Mouse (Mus musculus): ENCODE results near the gene Slc22a13. TPM values are rescaled to one million over a fixed set of nuclear protein-coding genes. Genes with fewer than 3 reads are reported as not detected.

The Slc22a13 gene
- polyA plus RNA-seq, 1 experiment from 2014 or later: not detected

DNA sequence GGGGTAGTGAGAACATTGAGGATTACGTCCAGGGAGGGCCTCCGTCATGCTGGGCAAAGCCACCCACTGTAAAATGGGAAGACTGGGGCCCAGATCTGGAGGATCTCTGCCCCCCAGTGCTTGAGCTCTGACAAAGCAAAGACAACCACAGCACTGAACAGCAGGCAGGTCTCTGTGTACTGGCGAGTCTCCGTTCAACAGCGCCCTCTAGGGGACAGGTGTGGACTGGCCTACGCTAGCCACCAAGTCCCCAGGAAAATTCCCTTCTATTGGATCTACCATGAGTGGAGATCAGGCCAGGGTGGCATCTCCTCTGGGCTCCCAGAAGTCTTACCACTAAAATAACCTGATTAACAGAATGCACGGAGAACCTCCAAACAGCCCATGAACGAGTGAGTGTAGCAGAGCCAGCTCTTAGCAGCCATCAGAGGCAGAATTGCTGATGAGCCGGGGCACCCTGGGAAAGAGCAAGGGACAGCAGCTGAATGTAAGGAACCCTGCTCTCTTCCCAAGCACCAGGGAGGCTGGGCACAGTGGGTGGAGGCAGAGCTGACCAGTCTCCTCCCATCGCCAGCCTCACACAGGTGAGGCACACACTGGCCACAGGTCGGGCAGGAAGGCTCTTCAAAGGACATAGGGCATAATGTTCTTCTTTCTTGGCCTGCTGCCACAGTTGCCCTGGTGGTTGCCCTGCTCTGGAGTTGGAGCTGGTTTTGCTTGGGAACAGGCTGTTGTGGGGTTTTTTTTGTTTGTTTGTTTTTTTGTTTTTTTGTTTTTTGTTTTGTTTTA, 16.5 kb downstream of the Slc22a13 start:
- Histone ChIP-seq H3K9ac (no peak overlapping the region), H3K9me3 (no peaks in the 10 kb centered on the region), H3K36me3 (replicated peaks) (no peaks in the 10 kb centered on the region), H3K27me3 (no peaks in the 10 kb centered on the region), H3K4me2 (no peak overlapping the region), H3K4me1 (no peaks in the 10 kb centered on the region), H3K4me3 (replicated peaks) (no peak overlapping the region), H3K27ac (no peak overlapping the region)
- ATAC-seq (ENCODE audit: low FRiP score): no peak
- WGBS: 35% methylated on average over 11 of the region's 11 CpGs

DNA sequence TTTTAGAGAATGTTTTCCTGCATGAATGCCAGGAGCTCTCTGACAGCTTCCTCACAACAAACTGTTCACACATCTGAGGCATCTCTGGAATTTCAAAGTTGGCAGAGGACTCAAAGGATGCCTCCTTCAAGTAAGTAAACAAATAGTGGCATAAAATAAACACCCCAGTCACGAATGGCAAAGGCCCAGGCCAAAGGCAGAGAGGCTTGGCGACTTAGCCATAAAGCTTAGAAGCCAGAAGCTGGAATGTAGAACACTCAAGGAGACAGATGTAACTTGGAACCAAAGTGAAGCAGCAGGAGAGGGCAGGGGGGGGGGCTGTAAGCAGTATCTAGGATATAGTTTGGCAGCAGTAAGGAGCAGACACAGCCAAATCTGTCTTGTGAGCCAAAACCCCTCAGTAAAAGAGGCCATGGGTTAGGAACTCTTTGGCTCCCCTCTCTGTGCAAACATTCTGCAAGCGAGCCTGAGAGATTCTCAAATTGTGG, 27.6 kb downstream of the Slc22a13 start:
- H3K4me3 ChIP-seq (replicated peaks): no peak overlapping the region
- H3K4me1 ChIP-seq: no peaks in the 10 kb centered on the region
- no peak for ATAC-seq (ENCODE audit: low FRiP score)
- no peak overlapping the region for H3K9ac ChIP-seq
- 58% methylated on average over 3 of the region's 3 CpGs for WGBS
- no peak overlapping the region for H3K27ac ChIP-seq
- no peaks in the 10 kb centered on the region for H3K9me3 ChIP-seq
- no peaks in the 10 kb centered on the region for H3K36me3 ChIP-seq (replicated peaks)
- no peaks in the 10 kb centered on the region for H3K27me3 ChIP-seq
- no peak overlapping the region for H3K4me2 ChIP-seq

DNA sequence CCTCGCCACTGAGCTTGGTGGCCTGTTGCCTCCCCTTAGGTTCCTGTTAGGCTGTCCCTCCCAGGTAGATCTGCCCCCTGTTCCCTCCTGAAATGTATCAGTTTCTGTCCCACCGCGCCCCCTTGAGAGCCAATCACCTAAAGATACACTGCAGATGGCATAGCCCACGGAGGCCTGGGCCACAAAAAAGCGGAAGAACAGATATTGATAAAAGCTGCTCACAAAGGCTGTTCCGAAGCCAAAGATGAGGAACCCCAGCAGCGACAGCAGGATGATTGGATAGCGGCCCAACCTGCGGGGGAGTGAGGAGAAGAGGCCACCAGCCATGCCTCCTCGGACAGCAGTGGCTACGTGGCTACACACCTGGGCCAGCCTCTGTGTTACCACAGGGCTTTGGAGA, 29.6 kb downstream of the Slc22a13 start:
- H3K4me2 ChIP-seq: no peak overlapping the region
- WGBS: 92% methylated on average over 11 of the region's 11 CpGs
- ATAC-seq (ENCODE audit: low FRiP score): no peak

DNA sequence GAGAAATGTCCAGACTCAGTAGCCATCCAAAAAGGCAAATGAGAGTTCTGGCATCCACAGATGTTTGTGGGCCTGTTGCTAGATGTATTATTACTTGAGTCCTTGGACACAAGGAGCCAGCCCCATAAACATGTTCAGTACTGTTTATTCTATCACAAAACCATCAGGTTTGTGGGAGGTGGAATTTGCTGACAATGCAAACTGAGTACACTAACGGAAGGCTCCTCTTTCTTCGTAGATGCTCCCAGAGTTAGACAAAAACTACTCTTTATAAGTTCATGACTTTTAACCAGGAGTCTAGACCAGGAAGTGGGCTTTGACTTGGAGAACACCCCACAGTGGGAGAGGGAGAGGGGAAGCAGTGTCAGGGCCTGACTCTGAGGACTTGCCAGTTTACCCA, 41.3 kb downstream of the Slc22a13 start:
- Histone ChIP-seq H3K4me3 (replicated peaks) (no peak overlapping the region), H3K4me1 (no peaks in the 10 kb centered on the region), H3K27ac (no peak overlapping the region), H3K9ac (no peak overlapping the region), H3K9me3 (no peaks in the 10 kb centered on the region), H3K27me3 (no peaks in the 10 kb centered on the region), H3K4me2 (no peak overlapping the region), H3K36me3 (replicated peaks) (no peaks in the 10 kb centered on the region)
- 97% methylated on average over 2 of the region's 2 CpGs for WGBS
- no peak for ATAC-seq (ENCODE audit: low FRiP score)

More for the DNA sequence above, 29.6 kb downstream of the Slc22a13 start:
- Histone ChIP-seq H3K27ac (no peak overlapping the region), H3K4me1 (no peaks in the 10 kb centered on the region), H3K9ac (no peak overlapping the region), H3K4me3 (replicated peaks) (no peak overlapping the region), H3K27me3 (no peaks in the 10 kb centered on the region), H3K9me3 (no peaks in the 10 kb centered on the region), H3K36me3 (replicated peaks) (no peaks in the 10 kb centered on the region)

DNA sequence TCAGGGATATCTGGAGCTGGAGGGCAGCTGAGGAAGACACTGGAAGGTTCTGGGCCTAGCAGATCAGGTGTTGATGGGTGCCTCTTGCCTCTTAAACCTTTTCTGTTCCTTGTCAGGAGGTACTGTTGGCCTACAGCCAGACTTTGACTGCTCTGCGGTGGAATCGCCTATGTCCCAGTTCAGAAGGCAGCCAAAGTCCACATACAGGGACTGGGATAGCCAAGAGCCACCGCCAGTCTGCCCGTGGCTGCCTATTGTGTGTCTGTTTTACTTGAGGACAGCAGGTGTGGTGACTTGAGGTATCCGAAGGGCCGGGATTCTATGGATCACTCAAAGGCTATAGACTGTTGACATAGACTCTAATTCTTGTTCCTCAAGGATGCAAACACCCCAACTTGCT, 43.4 kb downstream of the Slc22a13 start:
- no peak overlapping the region for H3K4me3 ChIP-seq (replicated peaks)
- no peak overlapping the region for H3K4me2 ChIP-seq
- no peak overlapping the region for H3K27ac ChIP-seq
- no peak overlapping the region for H3K9ac ChIP-seq
- no peak for ATAC-seq (ENCODE audit: low FRiP score)
- no peaks in the 10 kb centered on the region for H3K9me3 ChIP-seq
- no peaks in the 10 kb centered on the region for H3K36me3 ChIP-seq (replicated peaks)
- WGBS: 93% methylated on average over 6 of the region's 6 CpGs
- H3K27me3 ChIP-seq: no peaks in the 10 kb centered on the region
- H3K4me1 ChIP-seq: no peaks in the 10 kb centered on the region

DNA sequence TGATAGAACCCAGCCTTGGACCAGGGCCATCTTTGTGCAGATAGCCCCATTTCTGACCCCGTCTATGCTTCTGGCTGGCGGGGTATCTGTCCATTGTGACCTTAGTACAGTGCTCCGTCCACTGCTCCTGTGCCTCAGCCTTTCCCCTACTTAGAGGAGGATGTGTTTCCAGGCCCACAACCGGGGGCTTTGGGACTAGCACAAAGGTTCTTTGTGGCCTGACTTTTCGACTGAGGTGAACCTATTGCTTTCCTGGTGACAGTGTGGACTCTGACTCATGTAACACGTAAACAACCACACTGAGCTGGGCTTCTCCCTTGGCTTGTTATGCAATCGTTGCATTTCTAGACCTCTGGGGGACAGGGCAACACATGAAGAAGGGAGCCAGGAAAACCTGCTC, 44.2 kb downstream of the Slc22a13 start:
- Histone ChIP-seq H3K4me3 (replicated peaks) (no peak overlapping the region), H3K4me1 (no peaks in the 10 kb centered on the region), H3K4me2 (no peak overlapping the region), H3K36me3 (replicated peaks) (no peaks in the 10 kb centered on the region), H3K27ac (no peak overlapping the region), H3K9ac (no peak overlapping the region), H3K27me3 (no peaks in the 10 kb centered on the region), H3K9me3 (no peaks in the 10 kb centered on the region)
- WGBS: 93% methylated on average over 7 of the region's 7 CpGs
- ATAC-seq (ENCODE audit: low FRiP score): no peak

DNA sequence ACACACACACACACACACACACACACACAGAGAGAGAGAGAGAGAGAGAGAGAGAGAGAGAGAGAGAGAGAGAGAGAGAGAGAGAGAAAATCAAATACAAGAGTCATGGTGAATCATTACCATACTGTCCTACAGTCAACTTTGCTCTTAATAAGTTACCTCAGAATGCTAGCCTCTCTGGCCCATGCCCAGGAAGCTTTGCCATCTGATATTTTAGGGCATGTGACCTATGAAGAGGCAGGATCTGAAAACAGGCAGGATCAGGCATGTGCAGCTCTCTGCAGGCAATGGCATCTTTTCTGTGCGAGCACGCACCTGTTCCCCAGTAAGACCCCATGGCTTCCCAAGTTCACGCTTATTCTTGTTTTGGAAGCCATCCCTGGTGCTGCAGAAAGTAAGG, 48.2 kb downstream of the Slc22a13 start:
- peaks cover 14% of the 10 kb centered on the region for H3K27me3 ChIP-seq
- peaks cover 5% of the 10 kb centered on the region; the same call in 1 of the 2 replicates for H3K4me1 ChIP-seq
- no peak overlapping the region for H3K4me3 ChIP-seq (replicated peaks)
- H3K4me2 ChIP-seq: no peak overlapping the region
- no peak overlapping the region for H3K27ac ChIP-seq
- no peak overlapping the region for H3K9ac ChIP-seq
- WGBS: 90% methylated on average over 3 of the region's 3 CpGs
- no peaks in the 10 kb centered on the region for H3K9me3 ChIP-seq
- ATAC-seq (ENCODE audit: low FRiP score): no peak
- H3K36me3 ChIP-seq (replicated peaks): no peaks in the 10 kb centered on the region

DNA sequence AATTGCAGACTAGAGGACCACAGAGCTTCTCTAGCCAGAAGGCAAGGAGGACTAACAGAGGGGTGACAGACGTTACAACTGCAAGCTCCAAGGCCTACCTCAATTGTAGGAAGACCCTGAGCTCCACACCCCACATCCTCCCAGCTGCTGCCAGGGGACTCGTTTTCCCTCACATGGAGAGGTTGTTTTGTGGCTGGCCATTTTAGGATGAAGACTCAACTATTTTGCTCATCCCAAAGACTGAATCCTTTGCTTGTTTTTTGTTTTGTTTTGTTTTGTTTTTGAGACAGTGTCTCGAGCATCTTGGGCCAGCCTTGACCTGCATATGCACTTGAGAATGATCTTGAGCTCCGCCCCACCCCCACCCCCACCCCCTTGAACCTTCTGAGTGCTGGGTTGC, 50.0 kb downstream of the Slc22a13 start, which contains the start of gene Gm47289:
Gene Gm47289 (plus strand): TSS at position 301 of the 400 bp plus-strand sequence.
- H3K27me3 ChIP-seq: peaks cover 29% of the 10 kb centered on the region
- H3K36me3 ChIP-seq (replicated peaks): no peaks in the 10 kb centered on the region
- no peak within 1 kb of the TSS for H3K4me2 ChIP-seq
- 63% methylated on average over 4 of the region's 4 CpGs for WGBS
- H3K27ac ChIP-seq: no peak within 1 kb of the TSS
- no peak within 1 kb of the TSS for H3K4me3 ChIP-seq (replicated peaks)
- no peak for ATAC-seq (ENCODE audit: low FRiP score)
- peaks cover 5% of the 10 kb centered on the region; the same call in 1 of the 2 replicates for H3K4me1 ChIP-seq
- H3K9me3 ChIP-seq: no peaks in the 10 kb centered on the region
- H3K9ac ChIP-seq: no peak within 1 kb of the TSS

DNA sequence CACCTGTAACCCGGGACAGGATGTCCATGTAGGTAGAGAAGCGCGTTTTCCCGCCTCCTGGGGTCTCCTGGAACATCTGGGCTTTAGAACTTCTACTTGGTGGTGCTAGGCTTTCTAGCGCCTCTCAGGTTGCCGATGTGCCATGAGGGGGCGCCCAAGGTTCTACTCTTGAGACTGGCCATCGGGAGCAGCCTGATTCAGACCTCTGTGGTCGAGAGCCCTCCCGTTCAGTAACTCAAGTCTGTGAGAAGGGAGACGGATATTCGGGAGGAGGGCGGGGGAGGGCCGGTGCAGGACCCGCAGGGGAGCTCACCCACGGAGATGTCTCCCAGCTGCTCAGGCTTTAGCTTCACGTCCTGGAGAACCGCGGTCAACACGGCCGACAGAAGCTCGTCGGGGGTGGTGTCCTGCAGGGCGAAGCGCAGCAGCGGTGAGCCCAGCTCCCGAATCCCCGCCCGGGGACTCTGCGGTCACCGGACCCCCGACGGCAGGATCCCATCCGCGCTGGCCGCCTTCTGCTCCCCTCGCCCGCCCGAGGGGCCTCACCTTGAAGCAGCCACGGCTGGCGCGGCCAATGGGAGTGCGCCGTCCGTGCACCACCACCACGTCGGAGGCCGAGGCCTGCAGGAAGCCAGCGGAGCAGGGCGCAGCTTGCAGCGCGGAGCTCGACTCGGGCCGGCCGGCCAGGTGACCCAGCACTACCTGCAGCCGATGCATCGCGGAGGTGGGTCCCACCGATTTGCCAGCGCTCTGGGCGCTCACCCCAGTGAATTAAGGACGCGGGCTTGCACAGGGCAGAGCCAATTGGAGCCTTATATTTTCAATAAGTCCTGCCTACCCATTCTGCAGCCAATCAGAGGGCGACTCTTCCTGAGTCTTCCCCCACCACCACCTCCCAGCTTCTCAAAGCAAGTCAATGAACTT, 52.4 kb downstream of the Slc22a13 start, which contains the start of gene Acaa1b:
Gene Acaa1b (minus strand): TSS at position 816 of the 924 bp plus-strand sequence.
- H3K27ac ChIP-seq: no peak within 1 kb of the TSS
- ATAC-seq (ENCODE audit: low FRiP score): peak; percentile 92
- H3K4me1 ChIP-seq: peaks cover 5% of the 10 kb centered on the region; the same call in 1 of the 2 replicates
- H3K27me3 ChIP-seq: peaks cover 29% of the 10 kb centered on the region
- peak within 1 kb of the TSS; percentile 56 for H3K4me3 ChIP-seq (replicated peaks)
- peak within 1 kb of the TSS; percentile 71 for H3K4me2 ChIP-seq
- H3K9me3 ChIP-seq: no peaks in the 10 kb centered on the region
- H3K36me3 ChIP-seq (replicated peaks): no peaks in the 10 kb centered on the region
- under 1% methylated on average over 63 of the region's 65 CpGs for WGBS
- H3K9ac ChIP-seq: peak within 1 kb of the TSS; percentile 45; the same call in 1 of the 2 replicates

DNA sequence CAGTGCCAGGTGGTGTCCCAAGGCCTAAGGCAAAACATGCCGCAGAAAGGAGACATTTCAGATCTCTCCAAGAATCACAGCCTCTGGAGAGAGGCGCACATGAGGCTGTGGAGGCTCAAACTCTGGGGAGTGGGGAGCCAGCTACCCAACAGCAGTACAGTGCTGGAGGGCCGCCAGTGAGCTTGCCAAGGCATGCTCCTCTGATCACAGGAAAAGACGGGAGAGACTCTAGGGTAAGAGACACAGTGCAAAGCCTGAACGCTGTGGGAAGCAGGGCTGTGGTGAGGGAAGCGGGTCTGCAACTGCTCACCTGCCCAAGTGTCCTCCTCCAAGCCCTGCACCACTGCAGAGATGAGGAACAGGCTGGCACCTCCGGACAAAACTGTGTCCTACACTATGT, 53.1 kb downstream of the Slc22a13 start:
- H3K4me3 ChIP-seq (replicated peaks): peak overlapping the region; percentile 56; the same call in 1 of the 2 replicates
- 63% methylated on average over 7 of the region's 7 CpGs for WGBS
- no peak overlapping the region for H3K9ac ChIP-seq
- H3K27ac ChIP-seq: no peak overlapping the region
- no peak overlapping the region for H3K4me2 ChIP-seq
- H3K36me3 ChIP-seq (replicated peaks): no peaks in the 10 kb centered on the region
- no peaks in the 10 kb centered on the region for H3K9me3 ChIP-seq
- H3K27me3 ChIP-seq: peaks cover 29% of the 10 kb centered on the region
- H3K4me1 ChIP-seq: peaks cover 5% of the 10 kb centered on the region; the same call in 1 of the 2 replicates
- ATAC-seq (ENCODE audit: low FRiP score): no peak

DNA sequence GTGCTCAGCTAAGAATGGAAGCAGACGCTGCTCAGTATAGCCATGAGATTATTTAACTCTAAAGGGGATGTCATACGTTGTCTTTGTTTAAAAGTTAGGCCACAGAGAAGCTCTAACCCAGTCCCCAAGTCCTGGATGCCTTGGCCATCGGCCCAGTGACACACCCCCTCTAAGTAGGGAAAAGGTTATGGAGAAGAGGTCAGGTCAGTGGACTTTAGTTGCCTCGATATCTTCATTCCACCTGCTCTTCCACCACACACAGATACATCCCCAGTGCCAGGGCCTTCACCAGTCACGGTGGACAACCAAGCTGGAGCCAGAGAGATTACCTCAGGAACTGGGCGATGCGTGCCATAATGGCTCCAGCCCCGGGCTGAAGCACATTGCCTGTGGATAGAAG, 53.5 kb downstream of the Slc22a13 start:
- WGBS: 88% methylated on average over 8 of the region's 8 CpGs
- Histone ChIP-seq H3K4me2 (no peak overlapping the region), H3K27me3 (peaks cover 29% of the 10 kb centered on the region), H3K9me3 (no peaks in the 10 kb centered on the region), H3K4me1 (peaks cover 5% of the 10 kb centered on the region; the same call in 1 of the 2 replicates), H3K4me3 (replicated peaks) (no peak overlapping the region), H3K27ac (no peak overlapping the region), H3K9ac (no peak overlapping the region), H3K36me3 (replicated peaks) (no peaks in the 10 kb centered on the region)
- ATAC-seq (ENCODE audit: low FRiP score): no peak

DNA sequence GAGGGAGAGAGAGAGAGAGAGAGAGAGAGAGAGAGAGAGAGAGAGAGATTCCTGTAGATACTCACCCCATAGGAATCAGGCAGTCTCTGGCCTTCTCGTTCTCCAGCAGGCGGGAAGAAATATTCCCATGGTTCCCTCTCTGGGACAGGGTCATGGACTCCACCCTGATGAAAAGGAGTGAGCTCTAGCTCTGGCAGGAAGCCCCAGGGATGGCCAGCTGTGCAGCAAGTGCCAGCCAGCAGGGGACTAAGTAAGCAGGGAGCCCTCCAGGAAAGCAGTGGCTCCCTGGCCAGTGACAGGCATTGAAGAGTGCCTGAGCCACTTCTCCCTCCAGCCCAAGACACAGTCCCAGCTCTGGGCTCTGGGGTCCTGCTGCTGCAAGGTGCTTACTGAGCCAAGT, 57.1 kb downstream of the Slc22a13 start:
- H3K4me1 ChIP-seq: peaks cover 5% of the 10 kb centered on the region; the same call in 1 of the 2 replicates
- no peak overlapping the region for H3K4me3 ChIP-seq (replicated peaks)
- no peaks in the 10 kb centered on the region for H3K9me3 ChIP-seq
- H3K9ac ChIP-seq: no peak overlapping the region
- H3K4me2 ChIP-seq: no peak overlapping the region
- WGBS: 55% methylated on average over 2 of the region's 2 CpGs
- peaks cover 21% of the 10 kb centered on the region for H3K27me3 ChIP-seq
- H3K27ac ChIP-seq: no peak overlapping the region
- ATAC-seq (ENCODE audit: low FRiP score): no peak
- no peaks in the 10 kb centered on the region for H3K36me3 ChIP-seq (replicated peaks)

Data from forebrain, embryonic 12.5 days (tissue).